8 mouse cellular contexts compared by ENCODE assay signal in genomic region chr7:127026984-127027726, GRCm38 (mm10). TPM values are rescaled to one million over a fixed set of nuclear protein-coding genes. Genes with fewer than 3 reads are reported as not detected.
DNase-seq lines count a peak whose midpoint lies in the region; ATAC-seq and TF ChIP-seq lines count a peak whose summit lies in the region.

Gene Maz (minus strand): TSS chr7:127027037.

- peaks cover 58% of the 10 kb centered on the region for H3K36me3 ChIP-seq in ES-E14 (ENCODE audit: control insufficient read depth, insufficient read depth, low read length, poor library complexity, severe bottlenecking)
- peaks cover 23% of the 10 kb centered on the region for H3K36me3 ChIP-seq in forebrain, embryonic 15.5 days

- in situ Hi-C loops in ES-E14 (cut with MboI; ENCODE audit: low sequenced_read_pairs in 2 of 2, unreplicated experiment in 2 of 2), result no loop called here

- peak within 1 kb of the TSS; percentile 97 for H3K4me2 ChIP-seq in forebrain, embryonic 15.5 days (replicated peaks)

- peak; percentile 98 for DNase-seq in ES-E14 (ENCODE audit: low read depth, low spot score)
- peak; percentile 100 for DNase-seq in cerebellum, adult 11-12 months
- peak; percentile 99 for DNase-seq in heart, postnatal 25 days (ENCODE audit: low spot score)
- peak; percentile 99 to 100 for DNase-seq in layer of hippocampus, adult 18-20 months (ENCODE audit: low spot score in 2 of 2)
- peak; percentile 99 for DNase-seq in lung, adult 2 months
- peak; percentile 100 for DNase-seq in thymus, adult 18-20 months

- peak; percentile 92 for ATAC-seq in forebrain, embryonic 15.5 days (replicated peaks)
- peak; percentile 79 for ATAC-seq in neutrophil, adult 5-6 weeks (ENCODE audit: extremely low read depth, insufficient number of reproducible peaks, low FRiP score, poor library complexity, severe bottlenecking)

- peak within 1 kb of the TSS; percentile 90 for H3K9ac ChIP-seq in ES-E14 (ENCODE audit: insufficient read depth, low read depth, low read length, poor library complexity, severe bottlenecking)
- H3K9ac ChIP-seq in forebrain, embryonic 15.5 days (replicated peaks), result peak within 1 kb of the TSS; percentile 91

- peak; percentile 88; the same call in 1 of the 2 replicates for TF ChIP-seq POLR2A in lung, adult 2 months (IDR thresholded peaks at IDR 0.05; ENCODE audit: borderline replicate concordance, extremely low read depth, low read depth, low read length)

- H3K27ac ChIP-seq in ES-E14 (ENCODE audit: insufficient read depth, low read depth, low read length, poor library complexity, severe bottlenecking), result peak within 1 kb of the TSS; percentile 99
- H3K27ac ChIP-seq in forebrain, embryonic 15.5 days (replicated peaks), result peak within 1 kb of the TSS; percentile 99

- peaks cover 6 to 17% of the 10 kb centered on the region in 2 experiments; a peak in 3 of 4 replicates for H3K4me1 ChIP-seq in ES-E14 (ENCODE audit: control insufficient read depth in 2 of 2, insufficient read depth in 2 of 2, low read length in 2 of 2, poor library complexity in 1 of 2)
- peaks cover 39% of the 10 kb centered on the region for H3K4me1 ChIP-seq in forebrain, embryonic 15.5 days
- H3K4me1 ChIP-seq in lung, adult 2 months (ENCODE audit: control insufficient read depth, insufficient read depth, low read length), result peaks cover 11% of the 10 kb centered on the region; the same call in 1 of the 2 replicates

- no peaks in the 10 kb centered on the region for H3K9me3 ChIP-seq in ES-E14 (ENCODE audit: control insufficient read depth, insufficient read depth, low read depth, low read length)
- H3K9me3 ChIP-seq in forebrain, embryonic 15.5 days, result no peaks in the 10 kb centered on the region

- WGBS in forebrain, embryonic 15.5 days, result under 1% methylated on average over 43 of the region's 63 CpGs
- under 1% methylated on average over 60 of the region's 63 CpGs for WGBS in lung, adult 2 months

- peak within 1 kb of the TSS; percentile 87 to 89 for H3K4me3 ChIP-seq in ES-E14 (ENCODE audit: insufficient read depth in 1 of 2, low read depth in 1 of 2, low read length in 2 of 2, poor library complexity in 1 of 2, severe bottlenecking in 1 of 2)
- H3K4me3 ChIP-seq in forebrain, embryonic 15.5 days, result peak within 1 kb of the TSS; percentile 96
- H3K4me3 ChIP-seq in lung, adult 2 months (replicated peaks; ENCODE audit: extremely low read depth, low read depth, low read length), result peak within 1 kb of the TSS; percentile 73

- intact Hi-C loops in heart, postnatal 25 days (cut with DNase I), result loop anchor here (5.0 kb wide), 1 partner anchor 205 kb away; no protein-coding TSS in a partner anchor

- TF ChIP-seq CTCF in lung, adult 2 months (IDR thresholded peaks at IDR 0.05; ENCODE audit: insufficient read depth, low read length), result no peak

- no peaks in the 10 kb centered on the region for H3K27me3 ChIP-seq in forebrain, embryonic 15.5 days

TF ChIP-seq in ES-E14, 5 proteins besides CTCF, POLR2A, EP300 and RAD21:
- TF ChIP-seq ZC3H11A (IDR thresholded peaks at IDR 0.05; ENCODE audit: borderline replicate concordance, low read depth, low read length), result no peak
- TF ChIP-seq MAFK (IDR thresholded peaks at IDR 0.05; ENCODE audit: insufficient read depth, low read depth, low read length), result no peak
- no peak for TF ChIP-seq CHD2 (IDR thresholded peaks at IDR 0.05; ENCODE audit: low read depth, low read length)
- peak; percentile 70; the same call in 1 of the 2 replicates for TF ChIP-seq HCFC1 (IDR thresholded peaks at IDR 0.05; ENCODE audit: borderline replicate concordance, insufficient read depth, low read length)

RNA-seq across cellular contexts. Expression of gene Maz, which starts in this region (rescaled TPM):
- total RNA-seq in ES-E14 (2012; rRNA removed), result 134 and 164 TPM in 2 replicates
- polyA plus RNA-seq in forebrain, embryonic 15.5 days (2015; fragmentation: Nextera tagmentation; extraction: Ambion mirVana), result 79.3 and 84.0 TPM in 2 replicates
- total RNA-seq in heart, postnatal 25 days (2021), result 10 to 100 TPM; 66.7 to 69.1 TPM
- total RNA-seq in layer of hippocampus, adult 18-20 months (2021), result 100 to 1,000 TPM; 238 to 241 TPM
- 131 and 194 TPM in 2 replicates for polyA plus RNA-seq in lung, adult 2 months (2012; rRNA removed)
- total RNA-seq in neutrophil, adult 5-6 weeks (2017), result 49.3 and 57.7 TPM in 2 replicates

Comparison
In these comparisons a context has a peak if more than half of its experiments do, and no peak if none do; other contexts are left out.
1. Peak in every context shown above with its lines: DNase-seq, ATAC-seq, H3K4me3 ChIP-seq and H3K27ac ChIP-seq.